Mouse (Mus musculus) CH12.LX (cell line): ENCODE data around the gene Rbpms2.

Experiments used
- CTCF ChIP-seq, 2 experiments: IDR thresholded peaks in 1 of 2; conservative IDR thresholded peaks in 1 of 2; 2 replicates each; pipeline ENCODE4 v1.5.1; 2011 to 2012; ENCODE audit warnings: low read depth in 2 of 2, low read length in 2 of 2, improper control_type of control experiment in 1 of 2, inconsistent platforms in 1 of 2, mild to moderate bottlenecking in 1 of 2, moderate library complexity in 1 of 2
- EP300 ChIP-seq: IDR thresholded peaks from 2 replicates; pipeline ENCODE4 v1.6.1; 2011; ENCODE audit warnings: low read length, improper control_type of control experiment
- JUN ChIP-seq: IDR thresholded peaks from 2 replicates; pipeline ENCODE4 v1.6.1; 2011; ENCODE audit warnings: low read depth, mild to moderate bottlenecking, low read length, improper control_type of control experiment, moderate library complexity; ENCODE audit not compliant: insufficient read depth
- MAX ChIP-seq: IDR thresholded peaks from 2 replicates; pipeline ENCODE4 v1.6.1; 2011; ENCODE audit warnings: low read length, improper control_type of control experiment

DNA sequence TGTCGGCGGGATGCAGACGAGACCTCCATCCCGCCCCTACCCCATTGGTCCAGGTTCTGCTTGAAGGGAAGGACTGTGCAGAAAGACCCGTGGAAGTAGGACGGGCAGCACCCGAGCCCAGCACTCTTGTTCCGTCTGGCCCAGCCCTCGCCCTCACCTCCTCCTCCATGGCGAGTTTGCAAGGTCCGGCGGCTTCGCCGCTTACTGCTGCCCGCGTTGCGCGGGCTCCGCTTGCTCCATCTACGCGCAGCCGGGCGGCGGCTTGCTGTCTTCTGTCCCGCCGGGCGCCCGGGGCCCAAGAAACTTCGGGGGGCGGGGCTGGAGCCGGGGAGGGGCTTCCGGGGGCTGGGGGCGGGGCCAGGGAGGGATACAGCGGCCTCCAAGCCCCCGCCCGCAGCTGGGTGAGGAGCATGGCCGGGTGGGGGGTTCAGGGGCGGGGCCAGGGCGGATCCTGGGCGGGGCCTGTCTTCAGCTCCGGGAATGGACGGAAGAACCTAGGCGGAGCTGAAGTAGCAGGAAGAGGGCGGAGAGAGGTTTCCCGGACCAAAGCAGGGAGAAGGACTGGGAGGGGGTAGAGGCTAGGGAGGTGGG lies 49.6 kb upstream of the Rbpms2 start, which contains the start of gene Plekho2:
- TF ChIP-seq CTCF (conservative IDR thresholded peaks at IDR 0.05 in 1 of 2, IDR thresholded peaks at IDR 0.05 in 1 of 2; ENCODE audit: low read depth in 2 of 2, low read length in 2 of 2) (no peak), EP300 (no peak), MAX (no peak), JUN (no peak)
